Mouse (Mus musculus) R1 (cell line): Measurements from ENCODE around the gene Ctsz.

ENCODE experiments used
- DNase-seq: peaks from one replicate; pipeline ENCODE4 v3.0.0-alpha.2; 2018; ENCODE audit warnings: low read depth, low spot score

Gene Ctsz

GRCm38 (mm10) chr2:174396643-174397042, 42.2 kb downstream of the Ctsz start:
- no peak for DNase-seq

DNA sequence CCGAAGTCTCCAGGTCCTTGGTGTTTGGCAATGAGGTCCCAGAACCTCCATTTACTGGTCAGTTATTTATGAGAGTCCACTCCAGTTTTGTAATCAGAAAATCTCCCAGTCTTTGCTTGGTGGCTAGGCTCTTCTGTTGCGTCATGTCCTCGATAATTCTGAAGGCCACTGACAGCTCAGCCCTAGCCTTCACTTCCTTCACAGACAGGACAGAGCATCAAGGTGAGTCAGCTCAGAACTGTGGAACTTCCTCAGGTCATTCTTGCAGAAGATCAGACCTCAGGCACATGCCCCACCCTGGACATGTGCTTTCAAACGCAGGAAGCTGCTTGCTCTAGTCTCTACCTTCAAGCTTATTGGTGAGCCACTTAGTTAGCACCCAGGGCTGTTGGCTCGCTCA, 45.5 kb downstream of the Ctsz start:
- DNase-seq = no peak

DNA sequence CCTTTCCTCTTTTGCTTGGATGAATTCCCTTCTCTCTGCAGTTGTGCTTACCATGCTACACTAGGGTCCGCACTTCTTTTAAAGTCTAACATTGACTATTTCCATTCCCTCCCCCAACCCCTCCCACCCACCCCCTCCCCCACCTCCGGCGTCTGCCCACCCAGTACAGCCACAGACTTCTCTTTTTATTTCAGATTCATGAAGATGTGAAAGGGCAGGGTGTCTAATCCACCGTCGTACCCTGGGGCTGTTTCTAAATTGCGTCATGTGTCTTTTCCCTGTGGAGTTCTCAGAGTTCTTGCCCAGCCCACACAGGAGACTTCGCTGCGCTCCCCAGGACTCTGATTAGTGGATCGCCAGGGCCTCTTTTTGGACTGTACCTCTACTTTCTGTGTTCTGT, 46.3 kb downstream of the Ctsz start:
- no peak for DNase-seq

DNA sequence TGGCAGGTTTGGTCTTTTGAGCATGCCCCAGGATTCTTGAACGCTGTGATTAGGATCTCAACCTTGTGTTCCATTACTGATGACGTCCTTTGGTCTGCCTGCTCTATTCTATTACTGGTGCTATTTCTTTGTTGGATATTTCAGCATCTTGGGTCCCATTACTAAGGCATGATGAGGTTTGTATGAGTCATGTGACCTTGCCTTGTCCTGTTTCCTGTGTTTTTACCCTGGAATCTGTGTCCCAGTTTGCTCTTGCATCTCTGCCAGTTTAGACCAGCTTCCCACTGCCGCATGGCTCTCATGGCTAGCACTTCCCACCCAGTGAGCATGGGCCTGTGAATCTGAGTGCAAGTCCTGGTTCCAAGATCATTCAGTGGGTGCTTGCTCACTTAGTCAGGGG, 46.9 kb downstream of the Ctsz start:
- DNase-seq = no peak

DNA sequence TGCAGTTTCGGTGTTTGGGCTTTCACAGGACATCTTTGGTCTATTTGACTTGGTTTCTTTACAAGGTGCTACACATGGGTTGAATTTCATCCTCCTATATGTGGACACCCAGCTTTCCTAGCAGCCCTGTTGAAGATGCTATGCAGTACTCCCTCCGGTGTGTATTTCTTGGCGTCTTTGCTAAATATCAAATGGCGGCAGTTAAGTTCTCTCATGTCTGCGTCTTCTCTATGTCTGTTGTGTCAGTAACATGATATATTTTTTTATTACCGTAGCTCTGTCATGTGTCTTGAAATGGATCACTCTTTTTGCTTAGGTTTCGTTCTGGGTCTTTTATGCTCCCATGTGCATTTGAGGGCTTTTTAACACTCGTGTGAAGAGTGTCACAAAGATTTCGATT, 57.8 kb downstream of the Ctsz start:
- DNase-seq = no peak
